Mouse (Mus musculus): ENCODE results near the gene Lamtor4. TPM values are rescaled to one million over a fixed set of nuclear protein-coding genes. Genes with fewer than 3 reads are reported as not detected.
A peak's percentile ranks its signal among the peaks of the same experiment; 100 is the strongest.
"Not testable (repeated sequence)": the region's sequence is repeated elsewhere in the genome, so short reads cannot be mapped to it uniquely, and the experiment has no call there.

Lamtor4 gene
- polyA plus RNA-seq (2016; fragmentation: Nextera tagmentation; extraction: Ambion mirVana), result 38.6 and 40.2 TPM in 2 replicates

GRCm38 (mm10) chr5:138255353-138256093 lies at the start of gene Lamtor4:
Lamtor4 (plus strand) TSS chr5:138255482.
- Histone ChIP-seq H3K27me3 (replicated peaks; ENCODE audit: low read depth, poor library complexity, severe bottlenecking) (no peaks in the 10 kb centered on the region), H3K9me3 (no peaks in the 10 kb centered on the region), H3K36me3 (replicated peaks) (peaks cover 26% of the 10 kb centered on the region), H3K4me1 (peaks cover 14% of the 10 kb centered on the region), H3K4me3 (peak within 1 kb of the TSS; percentile 82), H3K27ac (replicated peaks) (peak within 1 kb of the TSS; percentile 84)
- peak; percentile 92 for DNase-seq (ENCODE audit: low spot score)
- WGBS, result under 1% methylated on average over 38 of the region's 38 CpGs

DNA sequence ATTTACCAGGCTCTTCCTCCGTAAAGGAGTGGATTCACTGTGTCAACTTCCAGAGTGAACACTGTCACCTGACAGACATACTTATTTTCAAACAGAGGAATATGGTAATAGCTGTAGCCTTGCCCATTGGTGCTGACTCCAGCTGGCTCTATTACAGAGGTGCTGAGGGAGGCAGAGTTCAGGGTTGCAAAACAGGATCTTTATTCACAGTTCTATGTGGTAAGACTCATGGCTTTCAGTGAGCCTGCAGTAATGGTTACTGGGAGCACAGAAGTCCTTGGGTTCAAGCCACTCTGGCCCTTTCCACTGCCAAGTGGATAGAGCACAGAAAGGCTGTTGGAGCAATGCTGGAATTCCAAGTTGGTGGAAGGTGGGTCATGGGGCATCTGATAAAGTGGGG lies 48.0 kb upstream of the Lamtor4 start:
- Histone ChIP-seq H3K27me3 (replicated peaks; ENCODE audit: low read depth, poor library complexity, severe bottlenecking) (no peaks in the 10 kb centered on the region), H3K27ac (replicated peaks) (no peak overlapping the region), H3K4me3 (no peak overlapping the region), H3K9me3 (peaks cover 18% of the 10 kb centered on the region), H3K4me1 (no peaks in the 10 kb centered on the region), H3K36me3 (replicated peaks) (no peaks in the 10 kb centered on the region)
- no peak for DNase-seq (ENCODE audit: low spot score)
- 77% methylated on average over 1 of the region's 1 CpGs for WGBS

DNA sequence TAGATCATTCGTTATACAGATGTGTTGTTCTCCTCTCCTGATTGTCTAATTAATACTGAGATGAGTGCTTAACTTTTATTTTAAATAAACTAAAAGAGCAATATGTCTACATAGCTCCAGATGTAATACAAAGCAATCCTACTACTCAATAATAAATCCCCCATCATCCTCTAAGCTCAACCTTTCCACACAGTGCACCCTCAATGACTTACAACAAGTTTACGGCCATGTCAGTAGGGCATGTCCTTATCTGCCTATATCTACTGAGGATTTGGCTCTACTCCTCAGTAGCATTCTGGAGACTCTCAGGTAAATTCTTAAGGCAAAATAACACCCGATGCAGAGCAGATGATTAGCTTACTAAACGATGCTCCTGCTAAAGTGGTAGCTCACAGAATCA lies 47.4 kb upstream of the Lamtor4 start:
- 85% methylated on average over 4 of the region's 4 CpGs for WGBS
- DNase-seq (ENCODE audit: low spot score), result no peak

DNA sequence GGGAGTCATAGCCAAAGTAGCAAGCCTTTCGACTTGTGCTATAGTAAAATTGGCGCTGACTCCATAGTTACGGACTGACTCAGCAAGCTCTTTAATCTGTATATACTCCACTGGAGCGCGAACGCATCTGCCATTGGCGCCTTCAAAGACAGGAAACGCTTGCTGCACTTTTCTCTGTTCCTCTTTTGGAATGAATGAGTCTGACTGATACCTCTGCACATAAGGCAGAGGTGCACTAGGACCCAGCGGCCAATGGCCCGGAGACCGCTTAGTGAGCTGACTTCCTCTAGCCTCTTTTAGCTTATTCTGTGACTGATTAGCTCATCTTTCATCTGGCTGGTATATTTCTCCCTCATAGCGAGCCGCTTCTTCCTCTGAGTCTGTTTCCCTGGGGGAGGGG lies 38.6 kb upstream of the Lamtor4 start:
- not testable (repeated sequence) for DNase-seq (ENCODE audit: low spot score); H3K4me1 ChIP-seq; H3K27ac ChIP-seq (replicated peaks); H3K36me3 ChIP-seq (replicated peaks); H3K4me3 ChIP-seq; H3K27me3 ChIP-seq (replicated peaks; ENCODE audit: low read depth, poor library complexity, severe bottlenecking)
- 92% methylated on average over 13 of the region's 13 CpGs for whole genome bisulfite sequencing
- peaks cover 39% of the 10 kb centered on the region for H3K9me3 ChIP-seq

More for the DNA sequence above, 47.4 kb upstream of the Lamtor4 start:
- no peaks in the 10 kb centered on the region for H3K36me3 ChIP-seq (replicated peaks)
- H3K4me1 ChIP-seq, result no peaks in the 10 kb centered on the region
- peaks cover 18% of the 10 kb centered on the region for H3K9me3 ChIP-seq
- no peak overlapping the region for H3K27ac ChIP-seq (replicated peaks)
- no peak overlapping the region for H3K4me3 ChIP-seq
- no peaks in the 10 kb centered on the region for H3K27me3 ChIP-seq (replicated peaks; ENCODE audit: low read depth, poor library complexity, severe bottlenecking)

- Histone ChIP-seq H3K4me3 (no peak overlapping the region), H3K9me3 (peaks cover 23% of the 10 kb centered on the region), H3K4me1 (no peaks in the 10 kb centered on the region), H3K36me3 (replicated peaks) (no peaks in the 10 kb centered on the region), H3K27ac (replicated peaks) (no peak overlapping the region), H3K27me3 (replicated peaks; ENCODE audit: low read depth, poor library complexity, severe bottlenecking) (no peaks in the 10 kb centered on the region)
- no peak for DNase-seq (ENCODE audit: low spot score)
- 75% methylated on average over 2 of the region's 2 CpGs for WGBS
Measured at GRCm38 (mm10) chr5:138219864-138220263, 35.4 kb upstream of the Lamtor4 start.

DNA sequence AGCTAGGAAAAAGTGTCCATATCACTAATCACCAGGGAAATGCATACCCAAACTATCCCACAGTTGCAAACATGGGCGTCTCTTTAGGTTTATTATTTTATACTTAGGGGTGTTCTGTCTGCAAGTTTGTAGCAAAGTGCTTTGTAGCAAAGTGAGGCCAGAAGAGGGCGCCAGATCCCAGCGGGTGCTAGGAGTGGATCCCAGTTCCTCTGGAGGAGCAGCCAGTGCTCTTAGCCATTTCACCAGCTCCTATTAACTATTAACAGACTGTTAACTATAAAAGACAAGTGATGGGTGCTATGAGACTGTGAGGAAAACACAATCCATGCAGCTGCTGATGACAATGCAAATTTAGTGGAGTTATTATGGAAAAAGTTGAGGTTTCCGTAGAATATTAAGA lies 33.2 kb upstream of the Lamtor4 start:
- no peak overlapping the region for H3K4me3 ChIP-seq
- no peak overlapping the region for H3K27ac ChIP-seq (replicated peaks)
- DNase-seq (ENCODE audit: low spot score), result peak; percentile 77
- H3K4me1 ChIP-seq, result no peaks in the 10 kb centered on the region
- 26% methylated on average over 4 of the region's 4 CpGs for WGBS
- no peaks in the 10 kb centered on the region for H3K27me3 ChIP-seq (replicated peaks; ENCODE audit: low read depth, poor library complexity, severe bottlenecking)
- peaks cover 2% of the 10 kb centered on the region for H3K9me3 ChIP-seq
- no peaks in the 10 kb centered on the region for H3K36me3 ChIP-seq (replicated peaks)

DNA sequence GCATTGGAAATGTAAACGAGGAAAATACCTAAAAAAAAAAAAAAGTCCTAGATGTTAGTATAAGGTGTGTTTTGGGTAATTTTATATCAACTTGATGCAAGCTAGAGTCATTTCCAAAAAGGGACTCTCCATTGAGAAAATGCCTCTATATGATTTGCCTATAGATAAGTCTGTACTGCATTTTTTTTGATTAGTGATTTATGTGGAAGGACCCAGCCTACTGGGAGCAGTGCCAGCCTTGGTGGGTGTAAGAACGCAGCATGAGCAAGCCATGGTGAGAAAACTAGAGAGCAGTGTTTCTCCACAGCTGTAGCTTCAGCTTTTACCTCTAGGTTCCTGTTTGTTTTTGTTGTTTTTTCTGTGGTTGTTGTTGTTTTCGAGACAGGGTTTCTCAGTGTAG lies 32.0 kb upstream of the Lamtor4 start:
- WGBS, result 62% methylated on average over 3 of the region's 3 CpGs
- no peaks in the 10 kb centered on the region for H3K9me3 ChIP-seq
- H3K36me3 ChIP-seq (replicated peaks), result no peaks in the 10 kb centered on the region
- H3K4me1 ChIP-seq, result no peaks in the 10 kb centered on the region
- no peak overlapping the region for H3K27ac ChIP-seq (replicated peaks)
- H3K27me3 ChIP-seq (replicated peaks; ENCODE audit: low read depth, poor library complexity, severe bottlenecking), result no peaks in the 10 kb centered on the region
- no peak for DNase-seq (ENCODE audit: low spot score)
- no peak overlapping the region for H3K4me3 ChIP-seq

DNA sequence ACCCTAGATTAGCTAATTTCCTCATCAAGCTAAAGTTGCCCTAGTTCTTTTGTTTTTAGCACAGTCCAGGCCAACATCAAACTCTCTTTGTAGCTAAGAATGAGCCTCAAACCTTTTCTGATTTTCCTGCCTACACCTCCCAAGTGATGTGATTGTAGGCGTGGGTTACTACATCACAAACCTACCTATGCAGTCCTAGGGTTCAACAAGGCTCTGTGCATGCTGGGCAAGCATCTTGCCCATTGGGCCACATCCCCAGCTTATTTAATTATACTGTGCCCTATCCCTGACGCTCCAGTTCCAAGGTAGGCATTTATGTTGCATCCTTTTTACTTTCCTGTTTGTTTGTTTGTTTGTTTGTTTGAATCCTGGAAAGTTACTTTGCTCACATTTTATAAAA lies 29.6 kb upstream of the Lamtor4 start, which contains the start of gene Nxpe5:
Gene Nxpe5 (plus strand): TSS at position 199 of the 400 bp plus-strand sequence.
- WGBS, result 59% methylated on average over 2 of the region's 2 CpGs
- Histone ChIP-seq H3K36me3 (replicated peaks) (no peaks in the 10 kb centered on the region), H3K9me3 (no peaks in the 10 kb centered on the region), H3K4me1 (no peaks in the 10 kb centered on the region), H3K27ac (replicated peaks) (no peak within 1 kb of the TSS), H3K4me3 (no peak within 1 kb of the TSS), H3K27me3 (replicated peaks; ENCODE audit: low read depth, poor library complexity, severe bottlenecking) (no peaks in the 10 kb centered on the region)
- DNase-seq (ENCODE audit: low spot score), result no peak

GRCm38 (mm10) chr5:138226491-138226890 lies 28.8 kb upstream of the Lamtor4 start:
- Histone ChIP-seq H3K27ac (replicated peaks) (no peak overlapping the region), H3K36me3 (replicated peaks) (no peaks in the 10 kb centered on the region)
- 78% methylated on average over 4 of the region's 4 CpGs for WGBS

DNA sequence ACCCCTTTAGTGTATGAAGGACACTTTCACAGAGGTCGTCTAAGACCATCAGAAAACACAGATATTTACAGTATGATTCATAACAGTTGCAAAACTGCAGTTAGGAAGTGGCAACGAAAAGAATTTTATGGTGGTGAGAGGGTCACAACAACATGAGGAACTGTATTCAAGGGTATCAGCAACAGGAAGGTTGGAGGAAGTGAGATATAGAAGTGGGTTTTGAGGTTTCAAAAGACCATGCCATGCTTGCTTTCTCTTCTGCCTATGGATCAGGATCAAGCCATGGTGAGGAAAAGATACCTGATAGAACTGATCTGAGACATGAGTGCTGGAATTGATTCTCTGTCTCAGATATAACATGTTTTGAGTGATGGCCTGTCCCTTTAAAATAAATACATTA lies 27.9 kb upstream of the Lamtor4 start:
- H3K4me1 ChIP-seq, result no peaks in the 10 kb centered on the region
- WGBS, result 75% methylated on average over 2 of the region's 2 CpGs

More at GRCm38 (mm10) chr5:138226491-138226890, 28.8 kb upstream of the Lamtor4 start:
- no peaks in the 10 kb centered on the region for H3K27me3 ChIP-seq (replicated peaks; ENCODE audit: low read depth, poor library complexity, severe bottlenecking)
- no peak overlapping the region for H3K4me3 ChIP-seq
- DNase-seq (ENCODE audit: low spot score), result no peak
- no peaks in the 10 kb centered on the region for H3K4me1 ChIP-seq
- H3K9me3 ChIP-seq, result no peaks in the 10 kb centered on the region

GRCm38 (mm10) chr5:138228026-138228425 lies 27.3 kb upstream of the Lamtor4 start:
- DNase-seq (ENCODE audit: low spot score), result no peak
- Histone ChIP-seq H3K9me3 (no peaks in the 10 kb centered on the region), H3K4me3 (no peak overlapping the region), H3K36me3 (replicated peaks) (no peaks in the 10 kb centered on the region), H3K27me3 (replicated peaks; ENCODE audit: low read depth, poor library complexity, severe bottlenecking) (no peaks in the 10 kb centered on the region), H3K27ac (replicated peaks) (no peak overlapping the region), H3K4me1 (no peaks in the 10 kb centered on the region)
- 63% methylated on average over 3 of the region's 3 CpGs for WGBS

More for the DNA sequence above, 27.9 kb upstream of the Lamtor4 start:
- H3K27ac ChIP-seq (replicated peaks), result no peak overlapping the region
- H3K4me3 ChIP-seq, result no peak overlapping the region
- DNase-seq (ENCODE audit: low spot score), result no peak
- H3K27me3 ChIP-seq (replicated peaks; ENCODE audit: low read depth, poor library complexity, severe bottlenecking), result no peaks in the 10 kb centered on the region
- no peaks in the 10 kb centered on the region for H3K9me3 ChIP-seq
- no peaks in the 10 kb centered on the region for H3K36me3 ChIP-seq (replicated peaks)

DNA sequence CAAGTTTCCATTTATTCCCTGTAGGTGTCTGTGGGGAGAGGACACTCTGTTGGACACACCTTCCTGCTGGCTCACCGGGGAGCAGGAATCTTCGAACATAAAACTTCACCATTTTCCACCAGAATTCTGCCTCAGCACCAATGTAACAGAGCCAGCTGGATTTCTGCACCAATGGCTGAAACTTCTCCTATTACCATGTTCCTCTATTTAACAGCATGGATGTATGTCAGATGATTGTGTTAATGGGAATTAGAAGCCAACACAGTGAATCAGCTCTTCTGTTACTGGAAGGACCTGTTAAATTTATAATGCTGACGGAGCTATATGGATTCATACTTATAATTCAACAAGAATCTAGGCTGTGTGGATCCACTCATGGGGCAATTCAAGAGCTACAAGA lies 25.8 kb upstream of the Lamtor4 start:
- H3K4me3 ChIP-seq, result no peak overlapping the region
- H3K9me3 ChIP-seq, result no peaks in the 10 kb centered on the region
- H3K4me1 ChIP-seq, result no peaks in the 10 kb centered on the region
- H3K36me3 ChIP-seq (replicated peaks), result no peaks in the 10 kb centered on the region
- no peaks in the 10 kb centered on the region for H3K27me3 ChIP-seq (replicated peaks; ENCODE audit: low read depth, poor library complexity, severe bottlenecking)
- WGBS, result 96% methylated on average over 3 of the region's 3 CpGs
- DNase-seq (ENCODE audit: low spot score), result no peak
- H3K27ac ChIP-seq (replicated peaks), result no peak overlapping the region

DNA sequence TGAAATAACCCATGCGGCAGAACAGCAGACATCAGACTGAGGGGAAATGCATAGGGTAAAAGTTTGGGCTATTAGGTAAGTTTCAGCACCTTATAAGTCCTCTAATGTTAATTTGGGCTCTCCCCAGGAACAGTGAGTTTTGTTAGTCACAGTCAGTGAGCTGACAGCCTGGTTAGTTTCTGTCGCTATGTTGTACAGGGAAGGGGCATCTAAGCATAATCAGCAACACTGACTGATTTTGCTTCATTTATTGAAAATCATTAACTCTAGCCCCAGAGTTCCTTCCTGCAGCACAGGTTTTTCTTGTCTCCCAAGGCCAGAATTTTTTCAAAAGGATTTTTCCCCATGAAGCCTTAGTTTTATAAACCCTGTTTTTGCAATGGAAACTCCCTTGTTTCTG lies 21.5 kb upstream of the Lamtor4 start:
- H3K9me3 ChIP-seq, result no peaks in the 10 kb centered on the region
- no peak for DNase-seq (ENCODE audit: low spot score)
- 88% methylated on average over 2 of the region's 2 CpGs for WGBS

More for the DNA sequence above, 21.5 kb upstream of the Lamtor4 start:
- no peaks in the 10 kb centered on the region for H3K4me1 ChIP-seq
- H3K27me3 ChIP-seq (replicated peaks; ENCODE audit: low read depth, poor library complexity, severe bottlenecking), result no peaks in the 10 kb centered on the region
- no peaks in the 10 kb centered on the region for H3K36me3 ChIP-seq (replicated peaks)
- H3K27ac ChIP-seq (replicated peaks), result no peak overlapping the region
- H3K4me3 ChIP-seq, result no peak overlapping the region
